ENCODE assay signal across 14 mouse cellular contexts in genomic region chr12:85146355-85146754, GRCm38 (mm10). TPM values are rescaled to one million over a fixed set of nuclear protein-coding genes. Genes with fewer than 3 reads are reported as not detected.
DNase-seq lines count a peak whose midpoint lies in the region; ATAC-seq and TF ChIP-seq lines count a peak whose summit lies in the region.
"Had no signal": no experiment of that assay in that cellular context is flagged by ENCODE, and none has a peak within 500 bp of the region (broad histone marks: within the 10 kb centered on the region; RNA-seq: fewer than 3 reads in every experiment).

No protein-coding gene starts in this region.

- no peak for DNase-seq in kidney, adult 8-10 months
- peak; percentile 29 for DNase-seq in 3134 (ENCODE audit: extremely low read depth, insufficient read length, low spot score)
- DNase-seq in heart, postnatal 10 days, result peak; percentile 53 to 56
- no peak for DNase-seq in adrenal gland, postnatal 4 days (ENCODE audit: low spot score in 2 of 2)
- DNase-seq in spleen, postnatal 10 days (ENCODE audit: low spot score in 2 of 2), result no peak
- DNase-seq in B cell, adult 2 months, result no peak
- DNase-seq: cerebellum, adult 9-10 months; midbrain, embryonic 14.5 days; thymus, postnatal 4 days had no signal

- TF ChIP-seq POLR2A in ES-Bruce4 (IDR thresholded peaks at IDR 0.05; ENCODE audit: insufficient read depth, low read length), result no peak

- no peaks in the 10 kb centered on the region for H3K36me3 ChIP-seq in kidney, embryonic 14.5 days (ENCODE audit: control insufficient read depth, insufficient read depth, low read length)
- no peaks in the 10 kb centered on the region for H3K36me3 ChIP-seq in ES-Bruce4 (ENCODE audit: control insufficient read depth, insufficient read depth, low read length, poor library complexity, severe bottlenecking)

- H3K4me3 ChIP-seq in kidney, embryonic 14.5 days (ENCODE audit: low read length), result no peak overlapping the region
- H3K4me3 ChIP-seq in ES-Bruce4 (ENCODE audit: low read depth, low read length), result peak overlapping the region; percentile 15
- H3K4me3 ChIP-seq: erythroblast, embryonic 14.5 days had no signal

- H3K9ac ChIP-seq in kidney, embryonic 14.5 days (ENCODE audit: low read depth, low read length), result no peak overlapping the region
- no peak overlapping the region for H3K9ac ChIP-seq in ES-Bruce4 (ENCODE audit: low read depth, poor library complexity, severe bottlenecking)

- H3K27ac ChIP-seq in kidney, embryonic 14.5 days (ENCODE audit: low read depth, low read length), result no peak overlapping the region
- H3K27ac ChIP-seq in ES-Bruce4 (ENCODE audit: insufficient read depth, low read length), result no peak overlapping the region

- 23% methylated on average over 10 of the region's 11 CpGs for WGBS in kidney, embryonic 14.5 days

- TF ChIP-seq EP300 in ES-Bruce4 (IDR thresholded peaks at IDR 0.05; ENCODE audit: insufficient read depth, low read depth, low read length), result no peak

- intact Hi-C loops in heart, postnatal 10 days (cut with DNase I), result no loop called here

- peak; percentile 4; the same call in 1 of the 2 replicates for ATAC-seq in kidney, embryonic 14.5 days (ENCODE audit: low FRiP score, low TSS enrichment)

- no peak overlapping the region for H3K4me2 ChIP-seq in kidney, embryonic 14.5 days (replicated peaks; ENCODE audit: low read depth, low read length)

- TF ChIP-seq CTCF in ES-Bruce4 (IDR thresholded peaks at IDR 0.05; ENCODE audit: low read depth, low read length), result no peak

- H3K27me3 ChIP-seq in kidney, embryonic 14.5 days (ENCODE audit: control insufficient read depth, insufficient read depth, low read length), result peaks cover 14% of the 10 kb centered on the region
- H3K27me3 ChIP-seq in ES-Bruce4 (ENCODE audit: control insufficient read depth, insufficient read depth, low read length, poor library complexity, severe bottlenecking), result no peaks in the 10 kb centered on the region

- H3K4me1 ChIP-seq in kidney, embryonic 14.5 days (ENCODE audit: control insufficient read depth, insufficient read depth, low read length), result peaks cover 21% of the 10 kb centered on the region
- peaks cover 5% of the 10 kb centered on the region for H3K4me1 ChIP-seq in ES-Bruce4 (ENCODE audit: control insufficient read depth, insufficient read depth, low read length)

- no peaks in the 10 kb centered on the region for H3K9me3 ChIP-seq in kidney, embryonic 14.5 days (ENCODE audit: control insufficient read depth, low read length)
- no peaks in the 10 kb centered on the region for H3K9me3 ChIP-seq in ES-Bruce4 (replicated peaks; ENCODE audit: control insufficient read depth, insufficient read depth, low read length, poor library complexity, severe bottlenecking)

RNA-seq across cellular contexts. Expression of gene Rps6kl1, which starts 4.7 kb away (rescaled TPM):
- 0.61 and 1.0 TPM in 2 replicates for polyA plus RNA-seq in kidney, embryonic 14.5 days (2014; fragmentation: Nextera tagmentation; extraction: Ambion mirVana)
- polyA plus RNA-seq in ES-Bruce4 (2011; ENCODE audit: insufficient read depth, insufficient read length, low read depth, missing spikeins), result 3.0 and 3.8 TPM in 2 replicates
- total RNA-seq in heart, postnatal 10 days (2021), result 1 to 10 TPM; 3.2 to 3.8 TPM
- total RNA-seq in adrenal gland, postnatal 4 days (2021), result 1 to 10 TPM; 3.6 to 3.9 TPM
- total RNA-seq: neutrophil, adult 5-6 weeks had no signal

RNA-seq across cellular contexts. Expression of gene Pgf, which starts 31.2 kb away (rescaled TPM):
- 16.3 and 21.9 TPM in 2 replicates for polyA plus RNA-seq in kidney, embryonic 14.5 days (2014; fragmentation: Nextera tagmentation; extraction: Ambion mirVana)
- 5.5 and 5.8 TPM in 2 replicates for polyA plus RNA-seq in ES-Bruce4 (2011; ENCODE audit: insufficient read depth, insufficient read length, low read depth, missing spikeins)
- 1 to 10 TPM; 2.4 to 6.2 TPM for total RNA-seq in heart, postnatal 10 days (2021)
- total RNA-seq in adrenal gland, postnatal 4 days (2021), result 1 to 10 TPM; 3.2 to 4.3 TPM
- total RNA-seq: MEL; neutrophil, adult 5-6 weeks had no signal
- polyA plus RNA-seq: erythroblast, embryonic 14.5 days had no signal

RNA-seq across cellular contexts. Expression of gene Dlst, which starts 35.7 kb away (rescaled TPM):
- polyA plus RNA-seq in kidney, embryonic 14.5 days (2014; fragmentation: Nextera tagmentation; extraction: Ambion mirVana), result 68.1 and 119 TPM in 2 replicates
- 139 and 147 TPM in 2 replicates for polyA plus RNA-seq in ES-Bruce4 (2011; ENCODE audit: insufficient read depth, insufficient read length, low read depth, missing spikeins)
- total RNA-seq in heart, postnatal 10 days (2021), result 100 to 1,000 TPM; 632 to 665 TPM
- total RNA-seq in adrenal gland, postnatal 4 days (2021), result 100 to 1,000 TPM; 294 to 319 TPM

RNA-seq across cellular contexts. Expression of gene Prox2, which starts 35.8 kb away (rescaled TPM):
- 2.9 and 3.3 TPM in 2 replicates for polyA plus RNA-seq in kidney, embryonic 14.5 days (2014; fragmentation: Nextera tagmentation; extraction: Ambion mirVana)
- polyA plus RNA-seq in ES-Bruce4 (2011; ENCODE audit: insufficient read depth, insufficient read length, low read depth, missing spikeins), result 0.62 and 0.73 TPM in 2 replicates
- total RNA-seq in heart, postnatal 10 days (2021), result 1 to 10 TPM; 2.2 to 3.3 TPM
- 1 to 10 TPM; 4.8 to 5.5 TPM for total RNA-seq in adrenal gland, postnatal 4 days (2021)

Comparison
In these comparisons a context has a peak if more than half of its experiments do, and no peak if none do; other contexts are left out.
1. DNase-seq: peak in 3134 (single experiment) and heart, postnatal 10 days (2 of 2); none in kidney, adult 8-10 months (0 of 2), adrenal gland, postnatal 4 days (0 of 2), spleen, postnatal 10 days (0 of 2) and B cell, adult 2 months (0 of 2).